Mouse (Mus musculus) liver, embryonic 13.5 days (tissue): ENCODE data around the gene Tcp1. TPM values are rescaled to one million over a fixed set of nuclear protein-coding genes. Genes with fewer than 3 reads are reported as not detected.

Experiments
- polyA plus RNA-seq: library from polyadenylated mRNA; unstranded; fragments of >200 nt; fragmentation: Nextera tagmentation; extraction: Ambion mirVana; gene quantifications from 2 replicates; pipeline ENCODE4 v1.2.1, GENCODE M21; 2015

Tcp1 gene
- polyA plus RNA-seq, 1 experiment from 2014 or later = 346 TPM

Other genes starting within 250 kb of the Tcp1 start
- not detected in 2 replicates for gene Slc22a1, start 239.9 kb upstream of the Tcp1 start, polyA plus RNA-seq
- gene Igf2r, start 146.0 kb upstream of the Tcp1 start, polyA plus RNA-seq = 13.8 and 17.4 TPM in 2 replicates
- gene Mas1, start 47.6 kb upstream of the Tcp1 start, polyA plus RNA-seq = 0.22 TPM in 1 of 2 replicates, not detected in the other
- gene Mrgprh, start 39.7 kb upstream of the Tcp1 start, polyA plus RNA-seq = not detected in 2 replicates
- gene Pnldc1, start 5.5 kb upstream of the Tcp1 start, polyA plus RNA-seq = 0.40 and 0.66 TPM in 2 replicates
- 184 and 197 TPM in 2 replicates for gene Mrpl18, start 644 bp downstream of the Tcp1 start, polyA plus RNA-seq
- 1.9 and 2.6 TPM in 2 replicates for gene Acat3, start 24.9 kb downstream of the Tcp1 start, polyA plus RNA-seq
- 87.7 and 104 TPM in 2 replicates for gene Acat2, start 45.0 kb downstream of the Tcp1 start, polyA plus RNA-seq
- 63.4 and 69.1 TPM in 2 replicates for gene Wtap, start 78.5 kb downstream of the Tcp1 start, polyA plus RNA-seq
- gene Sod2, start 91.1 kb downstream of the Tcp1 start, polyA plus RNA-seq = 146 and 149 TPM in 2 replicates
- gene Gpr31b, start 136.6 kb downstream of the Tcp1 start, polyA plus RNA-seq = not detected in 2 replicates
- gene Tcp10b, start 145.4 kb downstream of the Tcp1 start, polyA plus RNA-seq = not detected in 2 replicates
- gene Unc93a, start 216.1 kb downstream of the Tcp1 start, polyA plus RNA-seq = 0.05 TPM in 1 of 2 replicates, not detected in the other